Mouse (Mus musculus) liver, embryonic 16.5 days (tissue): ENCODE data around the gene Tm9sf3. TPM values are rescaled to one million over a fixed set of nuclear protein-coding genes. Genes with fewer than 3 reads are reported as not detected.

Source experiments
- ATAC-seq: fragments of 200-750 bp; cut with Nextera tagmentation; 2 replicates; pipeline ENCODE4 v1.8.0; 2017; ENCODE audit warnings: low read depth, mild to moderate bottlenecking, moderate number of reproducible peaks, moderate library complexity
- H3K27ac ChIP-seq: fragments of 300-500 bp; sonication (generic); 2 replicates; pipeline ENCODE4 v1.5.1; 2014; ENCODE audit warnings: mild to moderate bottlenecking, low read length
- H3K27me3 ChIP-seq: fragments of 300-500 bp; sonication (generic); 2 replicates; pipeline ENCODE4 v1.6.1; 2014; ENCODE audit warnings: low read depth, low read length, mixed read lengths; ENCODE audit not compliant: control insufficient read depth, insufficient read depth
- H3K36me3 ChIP-seq: fragments of 300-500 bp; sonication (generic); 2 replicates; pipeline ENCODE4 v1.6.1; 2014; ENCODE audit warnings: mild to moderate bottlenecking; ENCODE audit not compliant: control insufficient read depth, insufficient read depth
- H3K4me1 ChIP-seq: fragments of 300-500 bp; sonication (generic); 2 replicates; pipeline ENCODE4 v1.6.1; 2014; ENCODE audit warnings: low read depth, low read length, mixed read lengths; ENCODE audit not compliant: control insufficient read depth
- H3K4me2 ChIP-seq: fragments of 300-500 bp; sonication (generic); 2 replicates; pipeline ENCODE4 v1.6.1; 2014; ENCODE audit warnings: low read depth, low read length, mixed read lengths
- H3K4me3 ChIP-seq: fragments of 300-500 bp; sonication (generic); 2 replicates; pipeline ENCODE4 v1.5.1; 2014; ENCODE audit warnings: low read depth, mild to moderate bottlenecking, low read length
- H3K9ac ChIP-seq: fragments of 300-500 bp; sonication (generic); 2 replicates; pipeline ENCODE4 v1.6.1; 2014; ENCODE audit warnings: low read depth, low read length
- H3K9me3 ChIP-seq: fragments of 300-500 bp; sonication (generic); replicated peaks from 2 replicates; pipeline ENCODE4 v1.6.1; 2016; ENCODE audit warnings: low read length; ENCODE audit not compliant: control insufficient read depth
- WGBS: fragments of 180-500 bp; shearing (Covaris S2); extraction: QIAGEN DNeasy Blood & Tissue Kit; methylation state at CpG from one replicate; pipeline ENCODE4 v1.1.7; 2014; ENCODE audit not compliant: insufficient replicate concordance; 5-methylcytosine and 5-hydroxymethylcytosine counted together
- polyA plus RNA-seq: library from polyadenylated mRNA; unstranded; fragments of >200 nt; fragmentation: Nextera tagmentation; extraction: Ambion mirVana; gene quantifications from 2 replicates; pipeline ENCODE4 v1.2.1, GENCODE M21; 2015

Gene Tm9sf3
- polyA plus RNA-seq, 1 experiment from 2014 or later = 49.2 TPM

DNA sequence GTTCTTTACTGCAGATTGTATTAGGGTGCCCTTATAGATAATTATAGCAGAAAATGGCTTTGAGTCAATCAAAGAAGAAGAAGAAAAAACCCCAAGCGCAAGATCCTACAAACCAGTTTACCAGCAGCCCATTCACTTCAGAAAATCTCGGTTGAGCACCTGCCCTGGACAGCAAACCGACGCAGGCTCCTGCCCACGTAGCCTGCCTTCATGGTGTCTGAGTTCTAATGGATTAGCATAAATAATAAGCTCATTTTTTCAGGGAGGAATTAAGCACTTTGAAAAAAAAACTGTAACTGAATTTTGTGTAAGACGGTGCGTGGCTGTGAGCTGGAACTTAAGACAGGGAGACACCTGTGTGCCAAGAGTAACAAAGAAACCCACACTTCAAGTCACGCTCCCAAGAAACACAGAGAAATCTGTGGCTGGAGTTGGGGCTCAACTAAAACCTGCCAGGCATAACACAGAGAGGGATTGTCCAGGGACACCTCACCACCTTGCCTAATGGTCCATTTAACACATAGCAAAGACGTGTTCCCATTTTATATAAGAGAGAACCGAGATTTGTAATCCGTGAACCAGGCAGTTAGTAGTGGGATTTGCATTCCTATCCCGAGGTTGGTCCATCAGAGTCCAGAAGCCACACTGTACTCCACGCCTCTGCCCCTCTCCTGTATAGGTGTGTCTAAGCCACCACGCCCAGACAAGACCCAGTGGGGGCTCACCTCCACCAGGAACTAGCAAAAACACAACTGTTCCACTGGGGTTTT is 98.5 kb downstream of the Tm9sf3 start:
- ATAC-seq = no peak
- Histone ChIP-seq H3K27ac (no peak overlapping the region), H3K9me3 (no peaks in the 10 kb centered on the region), H3K4me2 (no peak overlapping the region), H3K9ac (no peak overlapping the region), H3K4me3 (no peak overlapping the region), H3K27me3 (no peaks in the 10 kb centered on the region), H3K4me1 (no peaks in the 10 kb centered on the region), H3K36me3 (no peaks in the 10 kb centered on the region)
- WGBS = 66% methylated on average over 14 of the region's 14 CpGs

DNA sequence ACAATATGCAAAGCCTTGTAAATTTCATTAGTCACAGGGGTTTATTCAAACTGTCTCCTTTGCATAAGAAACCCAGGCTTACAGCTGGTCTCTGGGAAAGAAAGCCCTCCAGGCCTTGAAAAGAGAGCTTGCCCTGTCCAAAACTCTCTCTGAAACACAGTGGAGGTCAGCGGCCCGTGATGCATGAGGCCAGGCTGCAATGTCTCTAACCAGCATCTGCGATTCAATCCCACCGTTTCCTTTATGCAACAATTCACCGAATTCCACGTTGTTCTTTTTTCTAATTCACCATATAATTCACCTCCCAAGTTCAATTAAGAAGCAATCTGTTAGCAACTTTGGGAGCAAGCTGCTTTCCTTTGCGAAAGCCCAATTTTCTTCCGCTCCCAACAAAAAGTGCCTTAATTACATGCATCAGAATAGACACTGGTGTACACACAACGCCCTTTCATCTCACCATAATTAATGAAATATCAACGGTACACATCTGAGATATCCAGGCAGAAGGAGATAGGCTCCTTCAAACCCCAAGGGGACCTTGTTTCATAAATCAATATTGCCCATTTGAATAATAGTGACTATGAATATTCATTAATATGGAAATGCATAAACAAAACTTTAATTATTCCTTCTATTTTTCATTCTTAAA is 99.2 kb downstream of the Tm9sf3 start:
- no peak for ATAC-seq
- H3K4me2 ChIP-seq = no peak overlapping the region
- no peak overlapping the region for H3K9ac ChIP-seq
- no peaks in the 10 kb centered on the region for H3K27me3 ChIP-seq
- no peaks in the 10 kb centered on the region for H3K36me3 ChIP-seq
- WGBS = 72% methylated on average over 10 of the region's 10 CpGs
- H3K27ac ChIP-seq = no peak overlapping the region
- no peaks in the 10 kb centered on the region for H3K4me1 ChIP-seq
- no peak overlapping the region for H3K4me3 ChIP-seq
- H3K9me3 ChIP-seq = no peaks in the 10 kb centered on the region

Other genes with a start within 250 kb of the Tm9sf3 start
- not detected in 2 replicates for gene Dntt, start 234.7 kb downstream of the Tm9sf3 start, polyA plus RNA-seq
- gene Opalin, start 186.9 kb downstream of the Tm9sf3 start, polyA plus RNA-seq = not detected in 2 replicates
- gene Tll2, start 57.2 kb downstream of the Tm9sf3 start, polyA plus RNA-seq = not detected in 2 replicates
- 14.9 and 17.9 TPM in 2 replicates for gene Pik3ap1, start 121.1 kb upstream of the Tm9sf3 start, polyA plus RNA-seq
- gene Lcor, start 218.6 kb upstream of the Tm9sf3 start, polyA plus RNA-seq = 6.3 and 6.9 TPM in 2 replicates